Mouse (Mus musculus): ENCODE results near the gene Atad2b. TPM values are rescaled to one million over a fixed set of nuclear protein-coding genes. Genes with fewer than 3 reads are reported as not detected.
"Not testable (repeated sequence)": the region's sequence is repeated elsewhere in the genome, so short reads cannot be mapped to it uniquely, and the experiment has no call there.

Gene Atad2b
- polyA plus RNA-seq, 1 experiment from 2014 or later: 12.8 TPM

DNA sequence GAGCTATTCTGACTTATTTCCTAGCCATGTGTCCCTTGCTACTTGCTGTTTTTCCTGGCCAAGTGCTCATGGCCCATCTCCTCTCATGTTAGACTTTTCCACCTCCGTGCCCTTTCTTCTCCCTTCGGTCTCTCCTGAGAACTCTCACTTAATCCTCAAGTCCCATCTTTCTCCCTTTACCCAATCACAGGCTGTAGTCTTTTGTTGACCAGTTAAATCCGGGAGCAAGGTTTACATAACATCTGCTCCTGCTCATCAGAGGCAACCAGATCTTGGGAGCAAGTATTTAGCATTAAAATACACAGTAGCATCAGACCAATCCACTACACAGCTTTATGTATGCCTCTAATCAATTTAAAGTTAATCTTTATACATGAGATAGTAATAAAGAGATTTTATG is 2.7 kb upstream of the Atad2b start:
- H3K27me3 ChIP-seq (replicated peaks): no peaks in the 10 kb centered on the region
- no peak for ATAC-seq
- no peak overlapping the region for H3K4me2 ChIP-seq
- 76% methylated on average over 3 of the region's 3 CpGs for WGBS (ENCODE audit: insufficient replicate concordance)
- no peaks in the 10 kb centered on the region for H3K36me3 ChIP-seq
- no peak overlapping the region for H3K27ac ChIP-seq
- peaks cover 9% of the 10 kb centered on the region for H3K4me1 ChIP-seq
- no peak overlapping the region for H3K4me3 ChIP-seq
- H3K9ac ChIP-seq: no peak overlapping the region
- H3K9me3 ChIP-seq (replicated peaks): no peaks in the 10 kb centered on the region

DNA sequence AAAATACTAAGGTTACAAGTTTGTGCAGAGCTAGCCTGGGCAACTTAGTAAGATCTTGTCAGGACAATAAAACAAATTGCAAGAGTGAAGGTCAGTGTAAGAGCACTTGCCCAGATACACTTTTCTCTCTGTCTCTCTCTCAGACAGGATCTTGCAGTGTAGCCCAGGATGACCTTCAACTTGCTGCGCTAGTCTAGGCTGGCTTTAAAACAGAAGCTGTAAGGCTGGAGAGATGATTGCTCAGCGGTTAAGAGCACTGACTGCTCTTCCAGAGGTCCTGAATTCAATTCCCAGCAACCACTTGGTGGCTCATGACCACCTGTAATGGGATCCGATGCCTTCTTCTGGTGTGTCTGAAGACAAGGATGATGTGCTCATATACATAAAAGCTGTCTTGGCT is 2.2 kb upstream of the Atad2b start:
- H3K4me3 ChIP-seq: no peak overlapping the region
- H3K4me2 ChIP-seq: no peak overlapping the region
- H3K27ac ChIP-seq: no peak overlapping the region
- peaks cover 14% of the 10 kb centered on the region for H3K4me1 ChIP-seq
- no peak overlapping the region for H3K9ac ChIP-seq
- H3K36me3 ChIP-seq: no peaks in the 10 kb centered on the region
- no peaks in the 10 kb centered on the region for H3K27me3 ChIP-seq (replicated peaks)
- no peaks in the 10 kb centered on the region for H3K9me3 ChIP-seq (replicated peaks)
- no peak for ATAC-seq
- 77% methylated on average over 3 of the region's 3 CpGs for whole genome bisulfite sequencing (ENCODE audit: insufficient replicate concordance)

DNA sequence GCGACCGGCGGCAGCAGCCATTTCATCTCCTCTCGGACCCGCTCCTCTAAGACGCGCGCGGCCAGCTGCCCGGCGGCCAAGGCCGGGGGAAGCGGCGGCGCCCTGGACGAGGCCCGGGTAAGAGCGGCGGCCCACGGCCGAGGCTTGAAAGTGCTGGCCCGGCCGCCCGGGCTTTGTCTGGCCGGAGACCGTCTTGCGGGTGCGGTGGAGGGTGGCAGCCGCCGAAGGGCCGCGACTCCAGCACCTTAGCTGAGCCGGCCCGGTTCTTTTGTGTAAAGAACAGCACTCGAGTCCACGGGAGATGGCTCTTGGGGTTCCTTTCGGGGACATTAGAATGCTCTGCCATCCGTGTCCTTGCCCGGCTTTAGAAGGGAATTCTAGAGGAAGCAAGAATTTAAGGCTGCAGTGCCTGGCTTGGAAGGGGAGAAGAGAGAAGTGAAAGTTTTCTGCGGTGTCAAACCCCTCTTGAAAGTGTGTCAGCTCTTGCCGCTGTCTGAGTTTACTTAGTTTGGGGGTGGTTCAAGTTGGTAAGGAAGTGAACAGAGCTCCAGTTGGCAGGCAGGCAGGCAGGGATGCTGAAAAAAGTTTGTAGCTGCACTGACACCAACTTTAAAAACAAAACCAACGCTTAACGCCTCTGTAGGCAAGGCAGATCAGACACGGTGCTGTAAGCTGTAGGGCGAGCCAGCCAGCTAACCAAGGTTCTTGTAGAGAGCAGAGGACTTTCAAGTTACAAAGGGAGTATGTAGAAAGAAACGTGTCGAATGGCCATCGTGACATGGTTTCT is 845 bp downstream of the Atad2b start:
- Histone ChIP-seq H3K4me2 (peak overlapping the region; percentile 76), H3K4me3 (peak overlapping the region; percentile 95), H3K4me1 (peaks cover 37% of the 10 kb centered on the region), H3K27me3 (replicated peaks) (no peaks in the 10 kb centered on the region), H3K36me3 (no peaks in the 10 kb centered on the region), H3K9me3 (replicated peaks) (no peaks in the 10 kb centered on the region), H3K9ac (peak overlapping the region; percentile 98), H3K27ac (peak overlapping the region; percentile 95)
- under 1% methylated on average over 47 of the region's 48 CpGs for WGBS (ENCODE audit: insufficient replicate concordance)
- ATAC-seq: peak; percentile 42

DNA sequence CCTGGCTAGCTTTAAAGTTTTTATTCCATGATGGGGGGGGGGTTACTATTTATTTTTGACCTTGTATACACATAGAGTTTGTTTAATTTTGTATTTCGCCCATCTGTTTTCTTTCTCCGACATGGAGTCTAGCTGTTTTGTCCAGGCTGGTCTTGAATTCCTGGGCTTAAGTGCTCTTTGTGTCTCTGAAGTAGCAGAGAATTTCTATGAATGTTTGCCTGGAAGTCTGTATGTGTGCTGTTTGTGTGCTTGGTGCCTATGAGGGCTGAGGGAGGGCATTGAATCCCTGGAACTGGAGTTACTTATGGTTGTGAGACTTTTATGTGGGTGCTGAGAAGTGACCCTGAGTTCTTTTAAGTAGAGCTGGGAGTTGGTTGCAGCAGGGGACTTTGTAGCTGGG is 11.0 kb downstream of the Atad2b start:
- no peak overlapping the region for H3K27ac ChIP-seq
- peaks cover 30% of the 10 kb centered on the region for H3K4me1 ChIP-seq
- peaks cover 7% of the 10 kb centered on the region; the same call in 1 of the 2 replicates for H3K36me3 ChIP-seq
- no peaks in the 10 kb centered on the region for H3K9me3 ChIP-seq (replicated peaks)
- no peak overlapping the region for H3K4me3 ChIP-seq
- H3K27me3 ChIP-seq (replicated peaks): no peaks in the 10 kb centered on the region
- no peak for ATAC-seq
- H3K9ac ChIP-seq: no peak overlapping the region
- WGBS (ENCODE audit: insufficient replicate concordance): 75% methylated on average over 2 of the region's 2 CpGs
- no peak overlapping the region for H3K4me2 ChIP-seq

DNA sequence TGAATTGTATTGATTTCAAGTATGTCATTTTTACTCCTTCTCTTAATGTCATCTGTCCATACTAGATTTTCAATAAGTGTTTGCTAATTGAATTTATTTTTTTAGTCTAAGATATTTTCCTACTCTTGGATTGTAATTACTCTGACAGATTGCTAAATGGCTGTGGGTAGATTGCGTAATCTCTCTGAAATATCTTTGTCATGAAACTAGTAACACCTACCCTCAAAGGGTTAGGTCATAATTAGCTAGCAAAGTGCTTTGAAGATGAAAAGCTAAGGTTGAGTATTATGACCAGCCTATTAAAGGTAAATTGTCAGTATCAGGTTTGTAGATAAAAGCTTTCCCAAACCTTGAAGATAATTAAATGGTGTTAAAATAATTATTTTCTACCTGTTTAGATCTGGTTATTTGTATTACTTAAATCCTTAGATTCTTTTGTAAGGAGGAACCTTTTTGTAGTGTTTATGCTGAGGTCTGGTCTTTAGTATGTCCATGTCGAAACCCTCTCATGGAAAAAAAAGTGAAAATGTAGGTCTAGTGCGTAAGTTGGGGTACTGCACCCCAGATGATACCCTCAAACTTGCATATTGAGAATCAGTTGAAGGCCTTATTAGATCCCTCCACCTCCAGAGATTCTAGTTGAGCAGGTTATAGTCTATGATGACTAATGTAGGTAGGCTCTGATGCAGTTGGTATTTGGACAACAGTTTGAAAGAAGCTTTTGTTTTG is 13.8 kb downstream of the Atad2b start:
- H3K9me3 ChIP-seq (replicated peaks): no peaks in the 10 kb centered on the region
- peaks cover 29% of the 10 kb centered on the region for H3K4me1 ChIP-seq
- no peak overlapping the region for H3K4me2 ChIP-seq
- no peaks in the 10 kb centered on the region; the same call in 1 of the 2 replicates for H3K36me3 ChIP-seq
- H3K9ac ChIP-seq: no peak overlapping the region
- ATAC-seq: no peak
- no peak overlapping the region for H3K4me3 ChIP-seq
- H3K27ac ChIP-seq: no peak overlapping the region
- WGBS (ENCODE audit: insufficient replicate concordance): 90% methylated on average over 3 of the region's 3 CpGs
- H3K27me3 ChIP-seq (replicated peaks): no peaks in the 10 kb centered on the region

DNA sequence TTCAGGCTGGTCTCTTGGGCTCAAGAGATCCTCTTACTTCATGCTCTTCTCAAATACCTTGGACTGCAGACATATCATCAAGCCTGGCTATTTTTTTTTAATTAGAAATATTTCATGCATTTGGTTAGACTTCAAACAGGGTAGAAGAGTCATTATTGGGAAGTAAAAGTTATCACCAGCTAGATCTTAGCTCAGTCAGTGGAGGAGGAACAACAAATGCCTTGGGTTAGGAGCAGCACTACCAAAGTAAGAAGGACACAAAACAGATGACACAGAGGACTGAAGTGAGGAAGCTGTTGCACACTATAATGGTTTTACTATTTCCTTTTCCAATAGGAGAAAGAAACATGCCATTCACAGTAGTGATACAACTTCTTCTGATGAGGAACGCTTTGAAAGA is 35.1 kb downstream of the Atad2b start:
- Histone ChIP-seq H3K27me3 (replicated peaks) (no peaks in the 10 kb centered on the region), H3K9me3 (replicated peaks) (no peaks in the 10 kb centered on the region), H3K9ac (no peak overlapping the region), H3K36me3 (peaks cover 79% of the 10 kb centered on the region), H3K4me3 (no peak overlapping the region), H3K4me1 (no peaks in the 10 kb centered on the region), H3K27ac (no peak overlapping the region), H3K4me2 (no peak overlapping the region)
- 79% methylated on average over 1 of the region's 1 CpGs for WGBS (ENCODE audit: insufficient replicate concordance)
- ATAC-seq: no peak

DNA sequence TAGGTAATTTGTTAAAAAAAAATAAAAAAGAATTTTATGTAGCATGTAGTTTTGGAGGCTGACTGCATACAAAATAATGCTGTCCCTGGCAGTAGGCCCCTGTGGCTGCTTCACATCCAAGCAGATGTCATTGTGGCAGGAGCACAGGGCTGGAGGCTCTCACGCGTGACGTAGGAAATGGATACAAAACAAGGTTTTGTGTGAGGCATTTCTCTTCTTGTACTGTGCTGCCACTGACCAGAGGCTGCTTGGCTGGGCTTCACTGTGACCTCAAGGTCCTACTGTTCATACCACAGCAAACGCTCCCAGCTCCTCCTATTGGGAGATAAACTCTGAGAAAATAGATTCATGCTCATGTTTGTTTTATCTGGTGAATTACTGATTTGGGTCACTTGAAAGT is 36.0 kb downstream of the Atad2b start:
- no peaks in the 10 kb centered on the region for H3K27me3 ChIP-seq (replicated peaks)
- no peak overlapping the region for H3K9ac ChIP-seq
- no peak overlapping the region for H3K4me3 ChIP-seq
- no peak overlapping the region for H3K27ac ChIP-seq
- no peak overlapping the region for H3K4me2 ChIP-seq
- no peak for ATAC-seq
- peaks cover 77% of the 10 kb centered on the region for H3K36me3 ChIP-seq
- no peaks in the 10 kb centered on the region for H3K4me1 ChIP-seq
- no peaks in the 10 kb centered on the region for H3K9me3 ChIP-seq (replicated peaks)
- 90% methylated on average over 4 of the region's 4 CpGs for WGBS (ENCODE audit: insufficient replicate concordance)

DNA sequence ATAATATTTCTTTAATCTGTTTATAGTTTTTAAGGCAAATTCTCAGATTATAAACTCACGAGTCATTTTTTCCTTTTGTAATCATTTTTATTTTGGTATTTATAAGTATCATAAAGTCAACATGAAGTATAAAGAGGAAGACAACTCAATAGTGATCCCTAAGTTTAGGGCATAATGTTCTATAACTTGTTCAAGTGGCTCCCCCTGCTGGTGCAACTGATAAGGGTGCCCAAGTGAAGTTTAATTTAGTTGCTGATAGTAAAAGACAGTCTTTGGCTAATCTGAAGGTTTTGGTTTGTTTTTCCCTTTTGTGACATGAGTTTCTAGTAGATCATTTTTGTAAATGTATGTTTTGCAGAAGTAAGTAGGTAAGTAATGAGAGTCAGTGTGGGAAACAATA is 55.8 kb downstream of the Atad2b start:
- Histone ChIP-seq H3K36me3 (peaks cover 58% of the 10 kb centered on the region), H3K4me3 (no peak overlapping the region), H3K9me3 (replicated peaks) (no peaks in the 10 kb centered on the region), H3K27me3 (replicated peaks) (no peaks in the 10 kb centered on the region), H3K9ac (no peak overlapping the region), H3K4me2 (no peak overlapping the region), H3K27ac (no peak overlapping the region), H3K4me1 (0 out of 2 replicates have a peak, but pooled peaks cover 2% of the 10 kb centered on the region)
- no peak for ATAC-seq
- WGBS (ENCODE audit: insufficient replicate concordance): 18% methylated on average over 1 of the region's 1 CpGs

DNA sequence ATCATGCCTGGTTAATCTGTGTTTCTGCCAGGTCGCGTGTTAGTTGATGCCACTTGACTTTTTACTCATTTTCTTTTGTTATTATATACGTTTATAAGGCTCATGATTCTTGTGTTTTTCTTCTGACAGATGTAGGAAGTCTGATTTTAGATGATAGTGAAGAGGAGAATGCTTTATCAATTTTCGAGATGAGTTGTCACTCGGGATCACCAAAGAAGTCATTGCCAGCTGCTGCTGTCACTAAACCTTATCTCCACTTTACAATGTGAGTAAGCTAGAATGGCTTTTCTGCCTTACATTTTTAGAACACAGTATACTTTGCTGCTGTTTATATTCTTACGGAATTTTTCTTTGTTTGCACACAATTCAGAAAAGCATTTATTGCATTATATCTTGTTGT is 61.2 kb downstream of the Atad2b start:
- Histone ChIP-seq H3K27ac (no peak overlapping the region), H3K4me2 (no peak overlapping the region), H3K4me3 (no peak overlapping the region), H3K4me1 (0 out of 2 replicates have a peak, but pooled peaks cover 3% of the 10 kb centered on the region), H3K9me3 (replicated peaks) (no peaks in the 10 kb centered on the region), H3K36me3 (peaks cover 79% of the 10 kb centered on the region), H3K9ac (no peak overlapping the region), H3K27me3 (replicated peaks) (no peaks in the 10 kb centered on the region)
- 53% methylated on average over 6 of the region's 6 CpGs for WGBS (ENCODE audit: insufficient replicate concordance)
- ATAC-seq: no peak

DNA sequence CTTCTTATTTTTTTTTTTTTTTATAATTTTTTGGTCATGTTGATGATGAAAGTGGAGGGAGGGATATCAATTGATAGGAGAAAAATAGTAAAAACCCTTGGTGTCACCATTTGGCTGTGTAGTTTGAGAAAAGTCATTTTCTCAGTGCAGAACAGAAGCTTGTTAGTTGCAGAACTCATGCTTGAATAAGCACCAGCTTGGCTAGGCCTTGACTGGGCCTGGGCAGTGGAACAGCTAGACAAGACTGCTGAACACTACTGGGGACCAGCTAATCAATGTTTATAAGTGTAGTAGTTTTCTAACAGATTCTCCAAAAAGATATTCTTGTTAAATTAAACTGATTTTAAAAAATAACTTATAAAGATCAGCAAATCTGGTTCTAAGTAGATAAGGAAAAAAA is 79.8 kb downstream of the Atad2b start:
- H3K9ac ChIP-seq: no peak overlapping the region
- H3K27me3 ChIP-seq (replicated peaks): no peaks in the 10 kb centered on the region
- no peak for ATAC-seq
- H3K27ac ChIP-seq: no peak overlapping the region
- H3K36me3 ChIP-seq: peaks cover 10% of the 10 kb centered on the region; the same call in 1 of the 2 replicates
- H3K4me1 ChIP-seq: 0 out of 2 replicates have a peak, but pooled peaks cover 2% of the 10 kb centered on the region
- H3K9me3 ChIP-seq (replicated peaks): no peaks in the 10 kb centered on the region
- H3K4me2 ChIP-seq: no peak overlapping the region
- H3K4me3 ChIP-seq: no peak overlapping the region

DNA sequence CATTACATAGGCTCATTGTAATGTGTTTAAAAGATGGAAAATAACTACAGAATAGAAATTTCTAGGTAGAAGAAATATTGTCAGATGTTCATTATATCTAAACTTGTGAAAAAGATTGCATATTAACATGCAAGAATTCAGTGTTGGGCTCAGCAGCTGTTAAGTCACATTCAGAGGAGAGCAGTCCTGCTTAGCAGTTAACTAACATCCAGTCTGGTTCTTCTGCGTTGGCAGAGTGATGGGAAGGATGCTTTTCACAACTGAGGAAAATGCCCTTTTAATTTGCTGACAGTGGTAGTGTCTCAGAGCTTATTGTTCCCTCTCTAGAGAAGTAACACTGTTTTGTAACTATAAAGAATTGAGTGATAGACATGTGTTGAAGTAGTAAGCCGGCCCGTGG is 88.2 kb downstream of the Atad2b start:
- Histone ChIP-seq H3K36me3 (peaks cover 44% of the 10 kb centered on the region), H3K4me3 (no peak overlapping the region), H3K4me1 (0 out of 2 replicates have a peak, but pooled peaks cover 2% of the 10 kb centered on the region), H3K27ac (no peak overlapping the region), H3K27me3 (replicated peaks) (no peaks in the 10 kb centered on the region), H3K9me3 (replicated peaks) (no peaks in the 10 kb centered on the region), H3K4me2 (no peak overlapping the region), H3K9ac (no peak overlapping the region)
- ATAC-seq: no peak
- 87% methylated on average over 3 of the region's 3 CpGs for WGBS (ENCODE audit: insufficient replicate concordance)

DNA sequence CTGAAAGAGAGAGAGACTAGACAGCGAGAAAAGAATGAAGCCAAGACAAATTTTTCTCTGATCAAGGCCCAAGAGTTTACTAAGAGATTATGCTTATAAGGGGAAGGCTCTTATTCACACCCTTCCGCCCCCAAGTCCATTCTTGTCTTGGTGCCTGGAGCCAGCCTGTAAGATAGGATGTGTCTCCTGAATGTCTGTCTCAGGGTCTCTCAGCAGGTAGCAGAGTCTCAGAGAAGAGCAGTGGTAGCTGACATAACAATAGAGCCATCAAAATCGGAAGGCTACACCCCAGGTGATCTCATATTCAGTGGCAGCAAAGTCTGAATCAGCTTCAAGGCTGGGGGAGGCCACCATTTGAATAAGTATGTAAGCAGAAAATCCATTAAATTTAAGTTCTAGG is 88.6 kb downstream of the Atad2b start:
- not testable (repeated sequence) for H3K27ac ChIP-seq; H3K27me3 ChIP-seq (replicated peaks); H3K4me3 ChIP-seq; H3K9ac ChIP-seq; ATAC-seq; H3K4me1 ChIP-seq; H3K9me3 ChIP-seq (replicated peaks); H3K4me2 ChIP-seq
- peaks cover 45% of the 10 kb centered on the region for H3K36me3 ChIP-seq
- 78% methylated on average over 3 of the region's 3 CpGs for WGBS (ENCODE audit: insufficient replicate concordance)

All from liver, embryonic 12.5 days (tissue).